Mouse (Mus musculus) heart, embryonic 11.5 days (tissue): ENCODE results near the gene Stat5a. TPM values are rescaled to one million over a fixed set of nuclear protein-coding genes. Genes with fewer than 3 reads are reported as not detected.

ENCODE experiments used
- ATAC-seq: fragments of 200-750 bp; cut with Nextera tagmentation; replicated peaks from 2 replicates; pipeline ENCODE4 v1.8.0; 2017; ENCODE audit warnings: moderate library complexity; ENCODE audit not compliant: insufficient number of reproducible peaks, low FRiP score, low TSS enrichment
- H3K27ac ChIP-seq: fragments of 300-500 bp; sonication (generic); 2 replicates; pipeline ENCODE4 v1.5.1; 2014; ENCODE audit warnings: mild to moderate bottlenecking, low read depth, low read length
- H3K27me3 ChIP-seq: fragments of 300-500 bp; sonication (generic); 2 replicates; pipeline ENCODE4 v1.6.1; 2014; ENCODE audit warnings: mild to moderate bottlenecking, low read length, mixed read lengths; ENCODE audit not compliant: control insufficient read depth, insufficient read depth
- H3K36me3 ChIP-seq: fragments of 300-500 bp; sonication (generic); 2 replicates; pipeline ENCODE4 v1.6.1; 2014; ENCODE audit warnings: mild to moderate bottlenecking, low read length, moderate library complexity, mixed read lengths; ENCODE audit not compliant: control insufficient read depth, insufficient read depth
- H3K4me1 ChIP-seq: fragments of 300-500 bp; sonication (generic); 2 replicates; pipeline ENCODE4 v1.6.1; 2014; ENCODE audit warnings: low read length; ENCODE audit not compliant: control insufficient read depth, insufficient read depth
- H3K4me2 ChIP-seq: fragments of 300-500 bp; sonication (generic); 2 replicates; pipeline ENCODE4 v1.6.1; 2014; ENCODE audit warnings: mild to moderate bottlenecking, moderate library complexity
- H3K4me3 ChIP-seq: fragments of 300-500 bp; sonication (generic); 2 replicates; pipeline ENCODE4 v1.5.1; 2014; ENCODE audit warnings: low read depth, low read length
- H3K9ac ChIP-seq: fragments of 300-500 bp; sonication (generic); 2 replicates; pipeline ENCODE4 v1.6.1; 2014; ENCODE audit warnings: mild to moderate bottlenecking, low read depth, low read length, moderate library complexity
- H3K9me3 ChIP-seq: fragments of 300-500 bp; sonication (generic); replicated peaks from 2 replicates; pipeline ENCODE4 v1.6.1; 2016; ENCODE audit warnings: low read length; ENCODE audit not compliant: control insufficient read depth
- WGBS: fragments of 180-500 bp; shearing (Covaris S2); extraction: QIAGEN DNeasy Blood & Tissue Kit; methylation state at CpG from one replicate; pipeline ENCODE4 v1.1.7; 2014; ENCODE audit not compliant: insufficient replicate concordance; 5-methylcytosine and 5-hydroxymethylcytosine counted together
- polyA plus RNA-seq: library from polyadenylated mRNA; unstranded; fragments of >200 nt; fragmentation: Nextera tagmentation; extraction: Ambion mirVana; gene quantifications from 2 replicates; pipeline ENCODE4 v1.2.1, GENCODE M21; 2014

Gene Stat5a
- polyA plus RNA-seq, 1 experiment from 2014 or later: 5.6 TPM

DNA sequence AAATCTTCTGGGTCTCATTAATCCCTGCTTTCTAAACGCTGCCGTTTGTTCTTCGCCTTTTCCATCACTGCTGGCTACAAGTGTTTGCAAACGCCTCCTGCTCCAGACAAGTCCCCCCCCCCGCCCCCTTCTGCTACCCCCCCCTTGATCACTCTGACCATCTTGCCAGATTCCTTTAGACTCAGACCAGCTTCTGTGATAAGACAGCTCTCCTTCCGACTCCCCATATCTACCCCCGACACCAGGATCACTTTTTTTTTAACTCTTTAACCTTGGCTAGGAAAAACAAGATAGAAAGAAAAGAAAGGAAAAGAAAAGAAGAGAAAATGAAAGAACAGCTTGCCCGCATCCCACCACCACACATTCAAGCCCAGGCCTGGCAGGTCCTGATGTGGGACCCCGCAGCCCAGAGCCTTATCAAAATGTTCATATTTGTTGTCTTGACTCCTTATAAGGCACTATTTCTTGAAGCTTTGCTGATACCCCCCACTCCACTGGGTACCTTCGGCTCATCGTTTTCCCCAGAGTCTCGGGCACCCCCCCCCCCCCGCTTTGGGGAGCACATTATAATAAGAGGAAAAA, 9.6 kb upstream of the Stat5a start:
- Histone ChIP-seq H3K4me3 (peak overlapping the region; percentile 94), H3K9ac (peak overlapping the region; percentile 99), H3K4me1 (peaks cover 19% of the 10 kb centered on the region), H3K36me3 (no peaks in the 10 kb centered on the region), H3K27ac (peak overlapping the region; percentile 93), H3K27me3 (peaks cover 17% of the 10 kb centered on the region), H3K9me3 (no peaks in the 10 kb centered on the region), H3K4me2 (peak overlapping the region; percentile 88)
- WGBS: under 1% methylated on average over 12 of the region's 13 CpGs
- ATAC-seq: no peak

DNA sequence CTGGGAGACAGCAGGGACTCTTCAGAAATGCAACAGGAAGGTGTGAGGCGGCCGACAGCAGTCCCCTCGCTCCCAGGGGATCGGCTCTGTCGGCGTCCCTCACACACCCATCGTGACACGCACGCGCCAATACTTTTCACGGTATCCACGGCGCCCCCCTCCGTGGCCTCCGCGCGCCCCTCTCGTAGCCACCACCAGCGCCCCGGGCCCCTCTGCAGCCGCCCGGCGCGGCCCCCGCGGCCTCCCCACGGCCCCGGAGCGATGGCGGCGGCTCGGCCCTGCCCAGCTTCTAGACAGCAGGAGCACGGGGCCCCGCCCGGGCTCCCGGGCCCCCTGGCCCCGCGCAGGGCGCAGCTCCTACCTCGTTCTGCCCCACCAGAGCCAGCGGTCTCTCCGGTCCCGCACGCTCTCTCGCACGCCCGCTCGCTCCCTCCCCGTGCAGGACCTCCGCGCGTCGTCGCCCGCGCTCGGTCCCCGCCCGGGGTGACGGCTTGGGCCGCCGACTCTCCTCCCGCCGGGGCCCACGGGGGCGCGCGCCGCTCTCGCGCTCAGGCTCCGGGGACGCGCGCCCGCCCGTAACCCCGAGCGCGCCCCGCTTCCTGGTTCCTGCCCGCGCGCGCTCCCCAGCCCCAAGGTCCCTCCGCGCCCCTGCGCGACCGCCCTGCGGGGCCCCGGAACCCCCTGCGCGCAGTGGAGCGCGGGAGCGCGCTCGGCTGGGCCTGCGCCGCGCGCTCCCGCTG, 8.9 kb upstream of the Stat5a start, which contains the start of gene Stat5b:
Stat5b (minus strand) TSS at position 687 of the 740 bp plus-strand sequence.
- Histone ChIP-seq H3K9ac (peak within 1 kb of the TSS; percentile 99), H3K4me2 (peak within 1 kb of the TSS; percentile 88), H3K4me3 (peak within 1 kb of the TSS; percentile 94), H3K27me3 (peaks cover 19% of the 10 kb centered on the region), H3K27ac (peak within 1 kb of the TSS; percentile 93), H3K4me1 (peaks cover 19% of the 10 kb centered on the region), H3K9me3 (no peaks in the 10 kb centered on the region), H3K36me3 (no peaks in the 10 kb centered on the region)
- peak; percentile 82 for ATAC-seq
- under 1% methylated on average over 95 of the region's 104 CpGs for WGBS

DNA sequence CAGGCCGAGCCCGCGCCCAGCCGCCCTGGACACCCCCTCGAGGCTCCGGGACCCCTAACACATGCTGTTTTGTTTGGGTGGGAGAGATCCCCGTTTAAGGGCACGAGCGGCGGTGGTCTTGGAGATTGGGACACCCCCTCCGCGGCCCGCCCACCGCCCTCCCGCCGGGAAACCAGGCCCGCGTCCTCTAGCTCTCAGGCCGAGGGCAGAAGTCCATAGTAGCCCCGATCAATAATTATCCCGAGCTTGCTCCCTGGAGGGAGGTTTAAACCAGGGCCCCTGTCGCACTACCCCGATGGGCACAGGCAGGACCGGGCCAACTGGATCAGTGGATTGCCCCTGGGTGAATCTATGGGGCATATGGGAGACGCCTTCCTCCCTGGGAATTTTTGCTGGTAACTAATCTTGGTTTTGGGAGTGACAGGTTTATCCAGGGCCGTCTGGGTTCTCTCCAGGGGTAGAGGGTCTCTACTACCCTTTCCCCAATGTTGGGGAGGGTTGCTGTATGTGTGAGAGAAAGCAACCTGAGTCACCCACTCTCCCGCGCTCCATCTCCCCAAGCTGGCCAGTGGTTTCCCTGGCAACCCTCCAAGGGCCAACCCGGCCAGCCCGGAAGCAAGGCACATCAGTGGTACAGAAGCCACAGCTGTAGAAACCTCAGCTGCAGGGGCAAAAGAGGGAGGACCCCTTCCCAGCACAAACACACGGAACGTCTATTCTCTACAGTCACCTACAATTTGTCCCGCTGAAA, 8.2 kb upstream of the Stat5a start:
- Histone ChIP-seq H3K9me3 (no peaks in the 10 kb centered on the region), H3K27me3 (peaks cover 26% of the 10 kb centered on the region), H3K9ac (peak overlapping the region; percentile 99), H3K27ac (peak overlapping the region; percentile 93), H3K4me1 (peaks cover 19% of the 10 kb centered on the region), H3K4me3 (peak overlapping the region; percentile 94), H3K36me3 (no peaks in the 10 kb centered on the region), H3K4me2 (peak overlapping the region; percentile 88)
- 1% methylated on average over 33 of the region's 33 CpGs for WGBS
- ATAC-seq: peak; percentile 39; the same call in 1 of the 2 replicates

DNA sequence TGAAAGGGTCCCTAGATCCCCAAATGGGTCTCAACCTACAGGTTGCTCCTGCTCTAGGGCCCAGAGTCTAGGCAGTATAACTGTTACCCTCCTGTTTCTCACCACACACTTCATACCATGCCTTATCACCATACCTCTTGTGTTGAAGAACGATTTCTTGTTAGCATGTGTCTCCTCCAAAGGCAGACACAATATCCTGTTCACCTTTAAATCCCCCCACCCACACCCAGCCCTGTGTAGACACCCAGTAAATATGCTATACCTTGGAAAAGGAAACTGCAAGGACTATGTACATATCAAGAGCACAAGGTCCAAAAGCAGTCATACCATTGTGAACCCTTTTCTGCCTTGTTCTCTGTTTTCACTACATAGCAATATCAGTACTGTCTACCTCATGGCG, 7.1 kb upstream of the Stat5a start:
- no peaks in the 10 kb centered on the region for H3K36me3 ChIP-seq
- H3K9me3 ChIP-seq: no peaks in the 10 kb centered on the region
- peaks cover 19% of the 10 kb centered on the region for H3K4me1 ChIP-seq
- no peak overlapping the region for H3K4me2 ChIP-seq
- no peak overlapping the region for H3K27ac ChIP-seq
- WGBS: 81% methylated on average over 2 of the region's 2 CpGs
- no peak overlapping the region for H3K4me3 ChIP-seq
- ATAC-seq: no peak
- peaks cover 26% of the 10 kb centered on the region for H3K27me3 ChIP-seq
- no peak overlapping the region for H3K9ac ChIP-seq

DNA sequence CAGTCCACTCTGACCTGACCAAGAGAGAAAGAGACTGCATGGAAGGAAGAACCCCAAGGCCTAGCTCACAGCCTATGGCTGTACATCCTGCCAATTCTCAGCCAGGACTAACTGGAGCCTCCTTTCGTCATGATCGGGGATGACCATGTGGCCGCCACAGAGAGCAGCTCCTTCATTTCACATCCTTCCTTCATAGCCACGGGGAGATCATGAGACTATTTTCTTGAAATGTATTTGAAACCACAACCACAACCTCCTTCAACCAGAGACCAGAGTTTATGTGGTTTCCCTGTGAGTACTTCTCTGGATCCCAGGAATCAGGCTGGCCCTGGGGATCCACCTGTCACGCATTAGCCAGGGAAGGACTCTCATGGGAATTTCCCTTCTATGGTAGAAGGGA, 6.1 kb upstream of the Stat5a start:
- no peak overlapping the region for H3K4me2 ChIP-seq
- peaks cover 19% of the 10 kb centered on the region for H3K4me1 ChIP-seq
- ATAC-seq: no peak
- peaks cover 26% of the 10 kb centered on the region for H3K27me3 ChIP-seq
- no peak overlapping the region for H3K27ac ChIP-seq
- H3K36me3 ChIP-seq: no peaks in the 10 kb centered on the region
- no peak overlapping the region for H3K4me3 ChIP-seq
- WGBS: 81% methylated on average over 5 of the region's 5 CpGs
- H3K9ac ChIP-seq: no peak overlapping the region
- H3K9me3 ChIP-seq: no peaks in the 10 kb centered on the region

DNA sequence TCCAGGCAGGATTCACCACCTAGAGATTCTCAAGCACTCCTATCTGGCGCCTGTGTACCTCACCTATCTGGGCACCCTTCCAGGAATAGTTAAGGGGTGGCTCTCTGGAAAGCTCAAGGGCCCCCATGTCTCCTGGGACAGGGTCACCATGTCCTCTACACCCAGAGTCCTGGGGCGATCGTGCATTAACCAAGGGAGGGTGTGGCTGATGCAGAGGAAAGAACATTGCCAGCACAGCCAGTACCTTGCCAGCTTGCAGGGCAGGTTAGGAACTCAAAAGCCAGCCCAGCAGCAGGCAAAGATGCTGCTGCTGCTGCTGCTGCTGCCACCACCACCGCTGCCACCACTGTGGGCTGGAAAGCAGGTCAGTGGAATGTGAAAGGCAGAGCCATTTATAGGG, 4.9 kb upstream of the Stat5a start:
- Histone ChIP-seq H3K4me1 (peaks cover 9% of the 10 kb centered on the region), H3K9me3 (no peaks in the 10 kb centered on the region), H3K27me3 (peaks cover 27% of the 10 kb centered on the region), H3K9ac (no peak overlapping the region), H3K36me3 (no peaks in the 10 kb centered on the region), H3K4me3 (no peak overlapping the region), H3K4me2 (no peak overlapping the region), H3K27ac (no peak overlapping the region)
- ATAC-seq: no peak
- WGBS: 35% methylated on average over 4 of the region's 4 CpGs

DNA sequence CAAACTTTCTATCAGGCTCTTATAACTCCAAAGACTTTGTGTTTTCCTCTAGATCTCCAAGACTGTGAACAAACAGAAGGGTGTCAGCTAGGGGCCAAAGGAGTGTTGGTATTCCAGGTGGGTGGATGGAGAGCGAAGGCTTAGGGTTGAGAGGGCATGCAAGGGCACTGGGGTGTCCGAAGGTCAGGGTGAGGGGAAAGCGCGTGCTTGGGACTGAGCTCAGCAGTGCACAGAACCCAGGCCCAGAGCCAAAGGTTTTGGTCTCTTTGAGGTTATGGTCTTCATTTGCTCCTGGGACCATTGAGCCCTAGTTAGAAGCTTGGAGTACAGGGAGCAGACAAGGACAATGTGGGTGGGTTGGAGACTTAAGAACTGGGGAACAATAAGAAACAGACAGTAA, 4.0 kb upstream of the Stat5a start:
- ATAC-seq: no peak

DNA sequence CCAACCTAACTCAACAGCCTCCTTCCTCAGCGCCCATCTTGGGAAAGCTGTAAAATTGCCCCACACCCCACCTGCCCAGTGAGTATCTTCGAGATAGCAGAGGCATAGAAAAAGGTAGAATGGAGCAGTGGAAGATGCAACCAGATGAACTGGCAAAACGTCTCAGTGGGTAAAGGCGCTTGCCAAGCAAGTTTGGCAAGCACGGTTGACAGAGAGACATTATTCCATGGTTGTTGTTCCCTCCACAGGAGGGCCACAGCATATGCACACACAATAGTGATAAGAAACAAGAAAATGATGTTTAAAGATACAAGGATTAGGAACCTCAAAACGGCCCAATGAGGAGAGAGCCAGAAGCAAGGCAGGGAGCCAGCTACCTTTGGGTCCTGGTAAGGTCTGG, 1.2 kb upstream of the Stat5a start:
- Histone ChIP-seq H3K27ac (no peak overlapping the region), H3K9me3 (no peaks in the 10 kb centered on the region), H3K4me1 (peaks cover 5% of the 10 kb centered on the region; the same call in 1 of the 2 replicates), H3K36me3 (no peaks in the 10 kb centered on the region), H3K4me2 (no peak overlapping the region), H3K4me3 (no peak overlapping the region), H3K27me3 (peaks cover 25% of the 10 kb centered on the region), H3K9ac (no peak overlapping the region)
- ATAC-seq: no peak
- 72% methylated on average over 6 of the region's 6 CpGs for WGBS

More for the DNA sequence above, 4.0 kb upstream of the Stat5a start:
- no peak overlapping the region for H3K4me3 ChIP-seq
- H3K36me3 ChIP-seq: no peaks in the 10 kb centered on the region
- 91% methylated on average over 4 of the region's 4 CpGs for WGBS
- no peak overlapping the region for H3K9ac ChIP-seq
- no peaks in the 10 kb centered on the region for H3K9me3 ChIP-seq
- H3K27ac ChIP-seq: no peak overlapping the region
- no peak overlapping the region for H3K4me2 ChIP-seq
- peaks cover 8% of the 10 kb centered on the region; the same call in 1 of the 2 replicates for H3K4me1 ChIP-seq
- H3K27me3 ChIP-seq: peaks cover 31% of the 10 kb centered on the region
